Mouse (Mus musculus) forebrain, postnatal 0 days (tissue): Measurements from ENCODE around the gene Adprhl2. TPM values are rescaled to one million over a fixed set of nuclear protein-coding genes. Genes with fewer than 3 reads are reported as not detected.

ENCODE experiments used
- ATAC-seq: fragments of 200-750 bp; cut with Nextera tagmentation; 2 replicates; pipeline ENCODE4 v1.8.0; 2017; ENCODE audit warnings: mild to moderate bottlenecking, moderate library complexity
- DNase-seq: peaks from one replicate; pipeline ENCODE4 v3.0.0-alpha.2; 2015
- H3K27ac ChIP-seq: fragments of 300-500 bp; sonication (generic); 2 replicates; pipeline ENCODE4 v1.5.1; 2014; ENCODE audit warnings: low read depth, mild to moderate bottlenecking, antibody characterized with exemption, low read length, moderate library complexity, mixed read lengths
- H3K27me3 ChIP-seq: fragments of 300-500 bp; sonication (generic); 2 replicates; pipeline ENCODE4 v1.6.1; 2014; ENCODE audit warnings: mild to moderate bottlenecking, low read length, mixed read lengths; ENCODE audit not compliant: insufficient read depth
- H3K36me3 ChIP-seq: fragments of 300-500 bp; sonication (generic); 2 replicates; pipeline ENCODE4 v1.6.1; 2014; ENCODE audit warnings: mild to moderate bottlenecking, moderate library complexity; ENCODE audit not compliant: insufficient read depth
- H3K4me1 ChIP-seq: fragments of 300-500 bp; sonication (generic); 2 replicates; pipeline ENCODE4 v1.6.1; 2014; ENCODE audit warnings: antibody characterized with exemption; ENCODE audit not compliant: insufficient read depth
- H3K4me2 ChIP-seq: fragments of 300-500 bp; sonication (generic); 2 replicates; pipeline ENCODE4 v1.6.1; 2014; ENCODE audit warnings: low read depth, mild to moderate bottlenecking, moderate library complexity
- H3K4me3 ChIP-seq: fragments of 300-500 bp; sonication (generic); 2 replicates; pipeline ENCODE4 v1.5.1; 2014; ENCODE audit warnings: low read depth, low read length, mixed read lengths
- H3K9ac ChIP-seq: fragments of 300-500 bp; sonication (generic); 2 replicates; pipeline ENCODE4 v1.6.1; 2014; ENCODE audit warnings: mild to moderate bottlenecking
- H3K9me3 ChIP-seq: fragments of 300-500 bp; sonication (generic); 2 replicates; pipeline ENCODE4 v1.6.1; 2016; ENCODE audit warnings: low read length
- CTCF ChIP-seq: sonication (generic); IDR thresholded peaks from 2 replicates; pipeline ENCODE4 v1.5.1; 2016; ENCODE audit warnings: antibody characterized with exemption, control low read depth, low read depth
- WGBS: fragments of 180-500 bp; shearing (Covaris S2); extraction: QIAGEN DNeasy Blood & Tissue Kit; methylation state at CpG from one replicate; pipeline ENCODE4 v1.1.7; 2014; 5-methylcytosine and 5-hydroxymethylcytosine counted together
- polyA plus RNA-seq: library from polyadenylated mRNA; unstranded; fragments of >200 nt; fragmentation: Nextera tagmentation; extraction: Ambion mirVana; gene quantifications from 2 replicates; pipeline ENCODE4 v1.2.1, GENCODE M21; 2015
- total RNA-seq: library from RNA; depleted of rRNA; stranded (reverse); fragments of >200 nt; gene quantifications from 2 replicates; pipeline ENCODE4 v1.2.3, GENCODE M21; 2014

Gene Adprhl2
- total and polyA plus RNA-seq, 2 experiments from 2014 or later: 74.8 to 77.8 TPM

DNA sequence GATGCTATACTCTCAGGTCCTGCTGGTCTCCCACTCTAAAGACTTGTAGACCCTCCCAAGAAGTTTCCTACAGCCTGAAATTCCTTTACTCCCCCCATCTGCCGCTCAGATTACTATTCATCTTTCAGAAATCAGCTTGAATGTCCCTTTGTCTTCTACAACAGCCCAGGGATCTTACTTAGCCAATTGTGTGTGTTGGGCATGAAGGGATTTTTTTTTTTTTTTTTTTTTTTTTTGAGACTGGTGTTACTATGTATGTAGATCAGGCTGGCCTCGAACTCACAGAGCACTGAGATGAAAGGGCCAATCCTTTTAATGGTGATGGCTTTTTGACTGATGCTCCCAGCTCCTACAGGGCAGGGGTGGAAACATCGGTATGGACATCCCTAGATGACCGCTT lies 25.6 kb downstream of the Adprhl2 start:
- H3K9ac ChIP-seq: no peak overlapping the region
- no peak for DNase-seq
- H3K4me1 ChIP-seq: peaks cover 8% of the 10 kb centered on the region; the same call in 1 of the 2 replicates
- no peaks in the 10 kb centered on the region for H3K36me3 ChIP-seq
- 42% methylated on average over 4 of the region's 4 CpGs for WGBS
- H3K4me2 ChIP-seq: no peak overlapping the region
- H3K27ac ChIP-seq: no peak overlapping the region
- ATAC-seq: no peak
- no peak overlapping the region for H3K4me3 ChIP-seq
- peaks cover 28% of the 10 kb centered on the region; the same call in 1 of the 2 replicates for H3K27me3 ChIP-seq
- no peaks in the 10 kb centered on the region for H3K9me3 ChIP-seq
- TF ChIP-seq CTCF: no peak

DNA sequence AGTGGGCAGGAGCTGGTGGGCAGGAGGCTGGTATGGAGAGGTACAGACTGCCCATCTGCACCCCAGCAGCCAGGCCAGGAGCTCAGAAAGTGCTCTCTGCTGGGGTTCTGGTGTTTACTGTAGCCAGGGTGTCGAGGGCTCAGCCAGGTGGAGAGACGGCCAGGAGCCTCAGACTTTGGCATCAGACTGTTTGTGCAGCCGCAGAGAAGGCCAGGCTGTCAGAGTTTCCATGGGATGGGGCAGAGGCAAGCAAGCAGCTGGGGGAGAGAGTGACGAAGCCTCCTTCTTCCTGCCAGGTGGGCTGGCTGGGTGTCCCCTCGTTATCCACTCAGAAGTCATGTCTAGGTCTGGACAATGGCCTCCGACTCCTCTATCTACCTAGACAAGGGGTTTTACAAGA lies 26.4 kb downstream of the Adprhl2 start:
- TF ChIP-seq CTCF: no peak
- WGBS: 73% methylated on average over 6 of the region's 6 CpGs

DNA sequence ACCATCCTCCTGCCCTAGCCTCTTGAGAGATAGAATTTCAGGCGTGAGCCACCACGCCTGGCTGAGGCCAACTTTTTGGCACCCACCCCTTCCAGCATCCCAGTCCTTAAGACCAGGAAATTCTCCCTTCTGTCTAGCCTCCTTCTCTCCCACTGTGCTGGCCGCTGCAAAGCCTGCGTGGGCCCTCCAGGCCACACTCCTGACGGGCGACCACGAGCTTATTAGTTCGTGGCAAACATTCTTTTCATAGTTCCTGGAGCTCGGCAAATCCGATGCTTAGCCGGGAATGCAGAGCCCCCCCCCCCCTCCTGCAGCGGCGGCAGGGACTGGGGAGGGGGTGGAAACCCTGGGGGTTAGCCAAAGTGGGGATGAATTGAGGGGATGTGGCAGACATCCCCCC lies 30.3 kb downstream of the Adprhl2 start:
- Histone ChIP-seq H3K27ac (no peak overlapping the region), H3K9me3 (no peaks in the 10 kb centered on the region), H3K36me3 (no peaks in the 10 kb centered on the region), H3K9ac (no peak overlapping the region), H3K4me3 (no peak overlapping the region), H3K4me1 (no peaks in the 10 kb centered on the region), H3K27me3 (peaks cover 29% of the 10 kb centered on the region), H3K4me2 (no peak overlapping the region)
- WGBS: 14% methylated on average over 13 of the region's 13 CpGs
- TF ChIP-seq CTCF: no peak
- DNase-seq (no peak), ATAC-seq (no peak)

More for the DNA sequence above, 26.4 kb downstream of the Adprhl2 start:
- peaks cover 21% of the 10 kb centered on the region; the same call in 1 of the 2 replicates for H3K27me3 ChIP-seq
- no peak overlapping the region for H3K4me2 ChIP-seq
- no peaks in the 10 kb centered on the region for H3K9me3 ChIP-seq
- no peak overlapping the region for H3K9ac ChIP-seq
- ATAC-seq (no peak), DNase-seq (no peak)
- no peak overlapping the region for H3K27ac ChIP-seq
- H3K4me3 ChIP-seq: no peak overlapping the region
- H3K4me1 ChIP-seq: peaks cover 8% of the 10 kb centered on the region; the same call in 1 of the 2 replicates
- H3K36me3 ChIP-seq: no peaks in the 10 kb centered on the region

GRCm38 (mm10) chr4:126290314-126290713 lies 31.2 kb downstream of the Adprhl2 start:
- Histone ChIP-seq H3K27ac (no peak overlapping the region), H3K4me1 (no peaks in the 10 kb centered on the region), H3K9me3 (no peaks in the 10 kb centered on the region), H3K9ac (no peak overlapping the region), H3K36me3 (no peaks in the 10 kb centered on the region), H3K4me2 (no peak overlapping the region), H3K27me3 (peaks cover 33% of the 10 kb centered on the region), H3K4me3 (no peak overlapping the region)
- no peak for ATAC-seq
- WGBS: 89% methylated on average over 8 of the region's 8 CpGs
- no peak for DNase-seq
- no peak for TF ChIP-seq CTCF

DNA sequence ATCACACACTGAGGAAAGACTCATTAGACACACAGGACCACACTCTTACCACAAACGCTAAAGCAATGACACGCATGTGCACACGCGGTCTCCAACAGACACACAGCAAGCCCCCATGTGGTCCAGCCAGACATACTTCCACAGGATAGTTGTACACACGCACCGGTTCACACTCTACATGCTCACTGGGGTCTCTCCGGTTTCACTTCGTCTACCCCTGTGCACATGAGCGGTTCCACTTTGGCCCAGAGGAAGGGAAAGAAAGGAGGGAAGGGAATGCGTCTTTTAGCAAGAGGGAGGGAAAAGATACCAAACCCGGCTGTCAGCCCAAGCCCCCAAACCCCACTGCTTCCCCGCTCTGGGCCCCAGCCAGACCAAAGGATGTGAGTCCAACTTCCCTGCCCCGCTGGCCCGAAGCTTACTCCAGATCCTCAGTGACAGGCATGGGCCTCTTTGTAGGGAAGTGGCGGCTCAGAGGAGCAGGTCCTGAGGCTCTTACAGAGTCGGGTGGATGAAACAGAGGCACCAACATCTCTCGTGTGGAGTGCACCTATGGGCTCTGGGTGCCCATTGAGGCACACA lies 33.3 kb downstream of the Adprhl2 start:
- no peak overlapping the region for H3K4me3 ChIP-seq
- 39% methylated on average over 17 of the region's 17 CpGs for WGBS
- no peak for TF ChIP-seq CTCF
- H3K9ac ChIP-seq: no peak overlapping the region
- H3K27me3 ChIP-seq: peaks cover 33% of the 10 kb centered on the region
- no peaks in the 10 kb centered on the region for H3K9me3 ChIP-seq
- ATAC-seq (no peak; the same call in 1 of the 2 replicates), DNase-seq (no peak)
- H3K27ac ChIP-seq: no peak overlapping the region
- H3K36me3 ChIP-seq: no peaks in the 10 kb centered on the region
- no peak overlapping the region for H3K4me2 ChIP-seq
- no peaks in the 10 kb centered on the region for H3K4me1 ChIP-seq

DNA sequence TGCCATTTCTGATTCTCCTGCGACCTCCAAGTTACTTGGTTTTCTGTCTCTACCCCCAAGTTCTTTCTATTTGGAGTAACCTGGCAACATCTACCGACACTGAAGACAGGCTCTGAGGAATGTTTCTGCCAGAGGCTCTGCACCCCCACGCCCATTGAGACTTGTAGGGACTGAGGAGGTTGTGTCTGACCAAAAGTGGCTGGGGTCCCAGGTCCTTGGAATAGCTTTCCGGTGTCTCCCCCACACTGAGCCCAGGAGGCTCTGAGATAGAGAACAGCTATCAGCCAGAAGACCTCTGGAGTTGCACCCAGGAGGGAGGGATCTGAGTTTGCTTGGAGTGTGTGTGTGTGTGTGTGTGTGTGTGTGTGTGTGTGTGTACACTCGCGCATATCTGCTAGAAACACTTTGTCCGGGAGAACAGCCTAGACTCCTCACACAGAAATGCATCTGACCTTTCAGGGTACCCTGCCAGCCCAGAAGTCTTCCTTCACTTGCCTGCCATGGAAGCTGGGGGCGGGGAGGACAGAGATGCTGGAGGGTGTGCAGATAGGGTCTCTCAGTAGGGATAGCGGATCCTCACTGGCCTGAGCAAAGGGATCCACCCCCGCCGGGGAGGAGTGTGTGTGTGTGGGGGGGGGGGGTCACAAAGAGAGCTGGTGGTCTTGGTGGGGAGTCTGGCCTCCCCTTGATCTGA lies 34.1 kb downstream of the Adprhl2 start:
- no peak overlapping the region for H3K4me2 ChIP-seq
- no peaks in the 10 kb centered on the region for H3K9me3 ChIP-seq
- TF ChIP-seq CTCF: no peak
- H3K36me3 ChIP-seq: no peaks in the 10 kb centered on the region
- H3K4me1 ChIP-seq: no peaks in the 10 kb centered on the region
- H3K9ac ChIP-seq: no peak overlapping the region
- H3K27ac ChIP-seq: no peak overlapping the region
- ATAC-seq (no peak; the same call in 1 of the 2 replicates), DNase-seq (no peak)
- H3K27me3 ChIP-seq: peaks cover 33% of the 10 kb centered on the region
- H3K4me3 ChIP-seq: no peak overlapping the region
- 31% methylated on average over 11 of the region's 11 CpGs for WGBS

DNA sequence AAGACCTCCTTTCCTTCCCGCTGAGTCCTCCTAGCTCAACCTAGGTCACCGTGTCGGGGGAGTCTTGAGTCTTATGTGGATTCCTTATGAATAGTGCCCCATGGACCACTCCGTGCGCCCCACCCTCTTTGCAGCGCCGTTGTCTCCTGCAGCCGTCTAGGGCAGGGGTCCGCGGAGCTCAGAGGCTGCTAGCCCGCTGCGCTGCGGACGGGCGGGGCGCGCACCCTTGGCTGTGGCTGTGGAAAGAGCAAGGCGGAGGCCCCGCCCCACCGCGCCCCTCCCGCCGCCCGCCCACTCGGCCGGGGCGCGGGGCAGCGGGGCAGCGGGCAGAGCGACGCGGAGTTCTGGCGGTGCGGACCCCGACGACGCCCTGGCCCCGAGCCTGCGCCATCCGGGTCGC lies 35.0 kb downstream of the Adprhl2 start, which contains the start of gene Col8a2:
Gene Col8a2 (plus strand): TSS at position 302 of the 400 bp plus-strand sequence.
- Histone ChIP-seq H3K4me3 (peak within 1 kb of the TSS; percentile 20), H3K27me3 (peaks cover 33% of the 10 kb centered on the region), H3K27ac (no peak within 1 kb of the TSS), H3K4me1 (no peaks in the 10 kb centered on the region), H3K9me3 (no peaks in the 10 kb centered on the region), H3K9ac (no peak within 1 kb of the TSS), H3K4me2 (peak within 1 kb of the TSS; percentile 42), H3K36me3 (no peaks in the 10 kb centered on the region)
- no peak for TF ChIP-seq CTCF
- no peak for ATAC-seq
- DNase-seq: no peak
- 3% methylated on average over 39 of the region's 42 CpGs for WGBS
